Mouse (Mus musculus): ENCODE data around the gene Themis. TPM values are rescaled to one million over a fixed set of nuclear protein-coding genes. Genes with fewer than 3 reads are reported as not detected.
A peak's percentile ranks its signal among the peaks of the same experiment; 100 is the strongest.

Gene Themis
- polyA plus RNA-seq, 1 experiment from 2014 or later = not detected

DNA sequence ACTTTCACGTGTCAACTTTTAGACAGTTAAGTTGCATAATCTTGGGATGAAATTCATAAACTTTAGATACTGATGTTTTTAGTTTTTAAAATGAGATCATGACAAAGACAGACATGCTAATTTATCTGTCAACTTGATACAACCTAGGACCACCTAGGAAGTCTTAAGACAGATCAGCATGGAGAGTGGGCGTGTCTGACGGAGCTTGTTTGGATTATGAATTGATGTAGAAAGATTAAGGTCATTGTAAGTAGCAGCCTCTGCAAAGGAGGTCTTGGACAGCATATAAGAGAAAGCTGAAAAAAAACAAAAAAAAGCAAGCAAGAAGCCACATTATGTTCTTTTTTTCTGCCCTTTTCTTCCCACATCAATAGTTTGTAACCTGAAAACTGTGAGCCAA, 154.2 kb downstream of the Themis start:
- Histone ChIP-seq H3K27ac (no peak overlapping the region), H3K36me3 (no peaks in the 10 kb centered on the region), H3K4me3 (no peak overlapping the region), H3K27me3 (ENCODE audit: insufficient read depth, poor library complexity, severe bottlenecking) (no peaks in the 10 kb centered on the region), H3K9me3 (0 out of 2 replicates have a peak, but pooled peaks cover 3% of the 10 kb centered on the region), H3K4me1 (replicated peaks) (no peaks in the 10 kb centered on the region)
- WGBS = 87% methylated on average over 3 of the region's 3 CpGs
- no peak for DNase-seq (ENCODE audit: low spot score)

DNA sequence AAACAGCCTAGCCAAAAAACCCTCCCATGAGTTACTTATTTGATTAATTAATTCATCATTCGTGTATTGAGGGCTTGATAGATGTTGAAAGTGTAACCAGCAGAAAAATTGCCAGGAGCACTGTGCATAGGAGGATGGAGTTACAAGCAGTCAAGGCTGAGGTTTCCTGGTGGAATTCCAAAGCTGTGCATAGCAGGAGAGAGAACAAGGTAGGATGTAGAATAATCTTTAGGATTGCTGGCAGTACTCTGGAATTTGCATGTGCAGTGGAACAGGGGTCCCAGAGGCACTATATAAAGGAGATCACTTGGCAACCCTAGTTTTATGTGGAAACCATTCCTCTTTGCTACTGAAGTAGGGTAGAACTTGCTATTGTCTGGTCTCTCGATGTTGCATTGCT, 174.4 kb downstream of the Themis start:
- WGBS = 79% methylated on average over 2 of the region's 2 CpGs
- Histone ChIP-seq H3K27ac (no peak overlapping the region), H3K9me3 (no peaks in the 10 kb centered on the region), H3K36me3 (no peaks in the 10 kb centered on the region), H3K27me3 (ENCODE audit: insufficient read depth, poor library complexity, severe bottlenecking) (no peaks in the 10 kb centered on the region), H3K4me3 (no peak overlapping the region), H3K4me1 (replicated peaks) (no peaks in the 10 kb centered on the region)
- DNase-seq (ENCODE audit: low spot score) = no peak

DNA sequence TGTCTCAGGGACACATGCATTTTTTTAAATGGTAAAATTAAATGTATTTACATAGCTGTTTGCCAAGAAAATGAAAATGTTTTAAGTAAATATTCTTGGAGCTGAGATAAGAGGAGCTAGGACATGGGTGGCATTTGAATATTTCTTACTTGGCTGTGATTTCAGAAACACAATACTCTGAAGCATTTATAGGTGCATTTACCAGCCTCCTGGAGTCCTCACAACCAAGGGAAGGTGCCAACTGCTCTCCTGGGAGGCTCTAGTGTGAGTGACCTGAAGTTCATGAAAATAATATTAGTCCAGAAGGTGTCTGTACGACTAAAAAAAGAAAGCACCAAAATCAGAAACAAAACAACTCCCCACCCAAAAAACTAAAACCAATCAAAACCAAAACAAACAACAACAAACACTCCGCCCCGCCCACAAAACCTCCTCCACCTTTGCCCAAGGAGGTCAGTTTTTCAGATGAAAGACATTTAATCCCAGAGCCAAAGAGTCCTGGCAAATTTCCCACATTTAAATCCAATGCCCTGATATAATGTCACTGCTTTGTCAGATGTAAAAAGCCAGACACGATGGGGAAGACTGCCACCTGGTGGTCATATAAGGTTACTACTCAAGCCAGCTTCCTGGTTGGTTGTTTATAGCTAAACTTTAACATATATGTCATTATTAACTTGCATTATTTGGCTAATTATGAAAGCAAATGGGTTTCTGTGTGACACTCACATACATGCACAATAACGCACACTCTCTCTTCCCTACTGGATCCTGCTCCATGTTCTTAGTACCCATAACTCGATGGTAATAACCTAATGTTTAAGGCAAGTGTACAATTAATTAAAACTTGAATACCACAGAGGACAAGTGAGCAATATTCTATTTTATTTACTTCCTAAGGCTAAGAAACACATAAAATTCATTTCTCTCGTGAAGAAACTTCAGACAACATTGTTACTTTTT, 175.9 kb downstream of the Themis start:
- peak; percentile 44 for DNase-seq (ENCODE audit: low spot score)
- WGBS = 35% methylated on average over 7 of the region's 7 CpGs
- no peaks in the 10 kb centered on the region for H3K9me3 ChIP-seq
- H3K4me1 ChIP-seq (replicated peaks) = no peaks in the 10 kb centered on the region
- no peaks in the 10 kb centered on the region for H3K27me3 ChIP-seq (ENCODE audit: insufficient read depth, poor library complexity, severe bottlenecking)
- H3K27ac ChIP-seq = no peak overlapping the region
- H3K4me3 ChIP-seq = no peak overlapping the region
- H3K36me3 ChIP-seq = no peaks in the 10 kb centered on the region

DNA sequence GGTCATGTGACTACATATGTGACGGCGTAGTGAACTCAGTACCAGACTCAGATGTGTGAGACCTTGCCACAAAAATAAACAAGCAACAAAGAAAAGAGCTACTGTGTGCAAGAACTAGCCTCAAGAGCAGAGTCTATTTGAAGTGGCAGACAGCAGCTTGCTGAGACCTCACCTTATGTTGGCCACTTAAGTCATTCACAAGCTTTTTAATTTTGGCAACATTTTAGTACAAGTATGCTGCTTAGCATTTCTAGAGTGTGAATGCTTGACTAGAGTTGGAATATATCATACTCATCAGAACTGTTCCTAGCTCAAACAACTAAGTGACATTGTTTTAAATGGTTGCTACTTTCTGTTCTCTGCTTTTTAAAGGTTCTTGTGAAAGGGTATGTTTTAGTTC, 188.0 kb downstream of the Themis start:
- Histone ChIP-seq H3K4me1 (replicated peaks) (no peaks in the 10 kb centered on the region), H3K9me3 (no peaks in the 10 kb centered on the region), H3K27me3 (ENCODE audit: insufficient read depth, poor library complexity, severe bottlenecking) (no peaks in the 10 kb centered on the region), H3K36me3 (no peaks in the 10 kb centered on the region), H3K4me3 (no peak overlapping the region), H3K27ac (no peak overlapping the region)
- 92% methylated on average over 2 of the region's 2 CpGs for WGBS
- DNase-seq (ENCODE audit: low spot score) = no peak

DNA sequence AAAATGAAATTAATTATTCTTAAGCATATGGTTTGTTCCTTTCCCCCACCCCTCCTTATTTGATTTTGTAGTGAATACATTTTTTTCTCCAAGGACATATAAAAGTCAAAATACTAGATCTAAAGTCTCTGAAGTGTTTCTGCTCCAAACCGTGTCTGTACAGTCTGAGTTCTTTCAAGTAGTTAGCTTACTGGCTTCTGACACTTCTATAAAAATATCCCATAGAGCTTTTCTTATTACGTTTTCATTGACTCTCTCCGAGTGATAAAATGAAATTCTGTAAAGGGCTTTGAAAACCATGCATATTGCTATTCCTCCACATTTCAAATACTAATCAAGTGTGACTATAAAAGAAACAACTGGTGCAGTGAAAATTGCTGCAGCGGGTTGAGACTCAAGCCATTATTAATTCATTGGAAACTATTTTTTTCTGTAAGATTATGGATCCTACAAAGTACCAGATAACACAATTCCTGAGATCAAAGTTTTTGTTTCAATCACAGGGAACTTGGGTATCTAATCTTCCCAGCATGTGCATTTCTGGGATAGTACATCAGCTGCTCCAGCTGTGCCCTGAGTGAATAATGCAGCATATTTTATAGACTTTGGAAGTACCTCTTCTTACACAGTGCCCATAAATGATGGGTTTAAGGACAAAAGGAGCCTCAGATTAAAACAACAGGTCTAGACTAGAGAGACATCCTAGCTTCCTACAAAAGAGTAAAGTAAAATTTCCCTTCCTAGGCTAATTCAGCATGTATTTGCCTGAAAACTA, 202.6 kb downstream of the Themis start:
- no peak overlapping the region for H3K27ac ChIP-seq
- WGBS = 88% methylated on average over 4 of the region's 4 CpGs
- H3K36me3 ChIP-seq = no peaks in the 10 kb centered on the region
- no peaks in the 10 kb centered on the region for H3K9me3 ChIP-seq
- no peak for DNase-seq (ENCODE audit: low spot score)
- H3K27me3 ChIP-seq (ENCODE audit: insufficient read depth, poor library complexity, severe bottlenecking) = no peaks in the 10 kb centered on the region
- peaks cover 7% of the 10 kb centered on the region for H3K4me1 ChIP-seq (replicated peaks)
- no peak overlapping the region for H3K4me3 ChIP-seq

GRCm38 (mm10) chr10:28874605-28875004, 206.4 kb downstream of the Themis start:
- DNase-seq (ENCODE audit: low spot score) = no peak
- H3K36me3 ChIP-seq = no peaks in the 10 kb centered on the region
- 52% methylated on average over 4 of the region's 4 CpGs for WGBS
- H3K4me1 ChIP-seq (replicated peaks) = peaks cover 7% of the 10 kb centered on the region
- no peaks in the 10 kb centered on the region for H3K9me3 ChIP-seq
- no peaks in the 10 kb centered on the region for H3K27me3 ChIP-seq (ENCODE audit: insufficient read depth, poor library complexity, severe bottlenecking)
- no peak overlapping the region for H3K4me3 ChIP-seq
- H3K27ac ChIP-seq = peak overlapping the region; percentile 17; the same call in 1 of the 2 replicates

- WGBS = 69% methylated on average over 1 of the region's 1 CpGs
- Histone ChIP-seq H3K4me3 (no peak overlapping the region), H3K9me3 (no peaks in the 10 kb centered on the region), H3K27ac (no peak overlapping the region), H3K4me1 (replicated peaks) (no peaks in the 10 kb centered on the region), H3K36me3 (no peaks in the 10 kb centered on the region), H3K27me3 (ENCODE audit: insufficient read depth, poor library complexity, severe bottlenecking) (no peaks in the 10 kb centered on the region)
- DNase-seq (ENCODE audit: low spot score) = no peak
Observed at GRCm38 (mm10) chr10:28887643-28888042, 219.5 kb downstream of the Themis start.

- WGBS = 94% methylated on average over 2 of the region's 2 CpGs
- Histone ChIP-seq H3K4me1 (replicated peaks) (no peaks in the 10 kb centered on the region), H3K9me3 (no peaks in the 10 kb centered on the region), H3K36me3 (no peaks in the 10 kb centered on the region), H3K27ac (no peak overlapping the region), H3K4me3 (no peak overlapping the region), H3K27me3 (ENCODE audit: insufficient read depth, poor library complexity, severe bottlenecking) (no peaks in the 10 kb centered on the region)
- DNase-seq (ENCODE audit: low spot score) = no peak
Observed at GRCm38 (mm10) chr10:28890886-28891285, 222.7 kb downstream of the Themis start.

- Histone ChIP-seq H3K27me3 (ENCODE audit: insufficient read depth, poor library complexity, severe bottlenecking) (no peaks in the 10 kb centered on the region), H3K4me3 (no peak overlapping the region), H3K4me1 (replicated peaks) (no peaks in the 10 kb centered on the region), H3K27ac (no peak overlapping the region), H3K36me3 (no peaks in the 10 kb centered on the region), H3K9me3 (no peaks in the 10 kb centered on the region)
- no peak for DNase-seq (ENCODE audit: low spot score)
- 67% methylated on average over 1 of the region's 1 CpGs for WGBS
Observed at GRCm38 (mm10) chr10:28898351-28898750, 230.2 kb downstream of the Themis start.
